Mouse (Mus musculus) midbrain, postnatal 0 days (tissue): ENCODE data around the gene 2310057J18Rik. TPM values are rescaled to one million over a fixed set of nuclear protein-coding genes. Genes with fewer than 3 reads are reported as not detected.
"Not testable (repeated sequence)": the region's sequence is repeated elsewhere in the genome, so short reads cannot be mapped to it uniquely, and the experiment has no call there.

Experiments used
- ATAC-seq: fragments of 200-750 bp; cut with Nextera tagmentation; 2 replicates; pipeline ENCODE4 v1.8.0; 2017; ENCODE audit warnings: moderate number of reproducible peaks, mild to moderate bottlenecking, moderate TSS enrichment, moderate library complexity; ENCODE audit not compliant: low FRiP score
- DNase-seq: peaks from one replicate; pipeline ENCODE4 v3.0.0-alpha.2; 2015; ENCODE audit warnings: low spot score
- H3K27ac ChIP-seq: fragments of 300-500 bp; sonication (generic); 2 replicates; pipeline ENCODE4 v1.5.1; 2014; ENCODE audit warnings: low read depth, mild to moderate bottlenecking, low read length, mixed read lengths
- H3K27me3 ChIP-seq: fragments of 300-500 bp; sonication (generic); 2 replicates; pipeline ENCODE4 v1.6.1; 2014; ENCODE audit warnings: low read length, control low read depth, mixed read lengths; ENCODE audit not compliant: insufficient read depth
- H3K36me3 ChIP-seq: fragments of 300-500 bp; sonication (generic); 2 replicates; pipeline ENCODE4 v1.6.1; 2014; ENCODE audit warnings: low read length, control low read depth, mixed read lengths; ENCODE audit not compliant: insufficient read depth
- H3K4me1 ChIP-seq: fragments of 300-500 bp; sonication (generic); 2 replicates; pipeline ENCODE4 v1.6.1; 2014; ENCODE audit warnings: mild to moderate bottlenecking, control low read depth, antibody characterized with exemption, low read length, mixed read lengths; ENCODE audit not compliant: insufficient read depth
- H3K4me2 ChIP-seq: fragments of 300-500 bp; sonication (generic); 2 replicates; pipeline ENCODE4 v1.6.1; 2014; ENCODE audit warnings: low read depth, mild to moderate bottlenecking, low read length, mixed read lengths; ENCODE audit not compliant: poor library complexity, severe bottlenecking
- H3K4me3 ChIP-seq: fragments of 300-500 bp; sonication (generic); 2 replicates; pipeline ENCODE4 v1.5.1; 2014; ENCODE audit warnings: low read depth, mild to moderate bottlenecking, low read length, moderate library complexity
- H3K9ac ChIP-seq: fragments of 300-500 bp; sonication (generic); replicated peaks from 2 replicates; pipeline ENCODE4 v1.6.1; 2014; ENCODE audit warnings: mild to moderate bottlenecking, low read length, moderate library complexity, mixed read lengths; ENCODE audit not compliant: poor library complexity, severe bottlenecking
- H3K9me3 ChIP-seq: fragments of 300-500 bp; sonication (generic); 2 replicates; pipeline ENCODE4 v1.6.1; 2016; ENCODE audit warnings: low read length, control low read depth
- CTCF ChIP-seq: IDR thresholded peaks from 2 replicates; pipeline ENCODE4 v1.5.1; 2016; ENCODE audit warnings: antibody characterized with exemption, mild to moderate bottlenecking
- WGBS: fragments of 180-500 bp; shearing (Covaris S2); extraction: QIAGEN DNeasy Blood & Tissue Kit; methylation state at CpG from one replicate; pipeline ENCODE4 v1.1.7; 2014; 5-methylcytosine and 5-hydroxymethylcytosine counted together
- polyA plus RNA-seq: library from polyadenylated mRNA; unstranded; fragments of >200 nt; fragmentation: Nextera tagmentation; extraction: Ambion mirVana; gene quantifications from 2 replicates; pipeline ENCODE4 v1.2.1, GENCODE M21; 2015
- total RNA-seq: library from RNA; depleted of rRNA; stranded (reverse); fragments of >200 nt; gene quantifications from 2 replicates; pipeline ENCODE4 v1.2.3, GENCODE M21; 2014; rRNA removed

2310057J18Rik gene
- total RNA-seq (not detected in 2 replicates), polyA plus RNA-seq (not detected in 2 replicates)

GRCm38 (mm10) chr10:28986203-28986602, at the start of gene 2310057J18Rik:
TSS of gene 2310057J18Rik (minus strand) at chr10:28986303.
- Histone ChIP-seq H3K4me2 (no peak within 1 kb of the TSS), H3K4me1 (no peaks in the 10 kb centered on the region), H3K27ac (no peak within 1 kb of the TSS), H3K9ac (no peak within 1 kb of the TSS), H3K27me3 (no peaks in the 10 kb centered on the region), H3K4me3 (no peak within 1 kb of the TSS), H3K9me3 (no peaks in the 10 kb centered on the region), H3K36me3 (no peaks in the 10 kb centered on the region)
- TF ChIP-seq CTCF: no peak
- no peak for ATAC-seq
- WGBS: 90% methylated on average over 3 of the region's 3 CpGs
- DNase-seq: no peak

- WGBS: 89% methylated on average over 9 of the region's 20 CpGs
- H3K27me3 ChIP-seq, H3K4me3 ChIP-seq, H3K4me1 ChIP-seq, H3K27ac ChIP-seq, ATAC-seq, H3K36me3 ChIP-seq, H3K9me3 ChIP-seq, DNase-seq, H3K9ac ChIP-seq, H3K4me2 ChIP-seq: not testable (repeated sequence)
These were observed 43.9 kb upstream of the 2310057J18Rik start for GRCm38 (mm10) chr10:29029960-29030359.

GRCm38 (mm10) chr10:29019496-29020270, 33.6 kb upstream of the 2310057J18Rik start:
- no peak for DNase-seq
- WGBS: 58% methylated on average over 7 of the region's 7 CpGs
- no peak for ATAC-seq
- TF ChIP-seq CTCF: no peak
- no peak overlapping the region for H3K4me2 ChIP-seq
- H3K27ac ChIP-seq: no peak overlapping the region
- H3K9ac ChIP-seq: no peak overlapping the region
- H3K4me1 ChIP-seq: no peaks in the 10 kb centered on the region
- H3K4me3 ChIP-seq: no peak overlapping the region
- H3K27me3 ChIP-seq: no peaks in the 10 kb centered on the region
- H3K36me3 ChIP-seq: no peaks in the 10 kb centered on the region
- no peaks in the 10 kb centered on the region for H3K9me3 ChIP-seq

- Histone ChIP-seq H3K4me2 (no peak overlapping the region), H3K4me3 (no peak overlapping the region), H3K36me3 (no peaks in the 10 kb centered on the region), H3K9ac (no peak overlapping the region), H3K9me3 (no peaks in the 10 kb centered on the region), H3K27ac (no peak overlapping the region), H3K27me3 (no peaks in the 10 kb centered on the region), H3K4me1 (no peaks in the 10 kb centered on the region)
- DNase-seq (no peak), ATAC-seq (no peak)
- TF ChIP-seq CTCF: no peak
These were observed 11.7 kb upstream of the 2310057J18Rik start for GRCm38 (mm10) chr10:28997776-28998175.

GRCm38 (mm10) chr10:28988990-28989389, 2.9 kb upstream of the 2310057J18Rik start:
- no peak for TF ChIP-seq CTCF
- Histone ChIP-seq H3K27me3 (no peaks in the 10 kb centered on the region), H3K27ac (no peak overlapping the region), H3K4me1 (no peaks in the 10 kb centered on the region), H3K9ac (no peak overlapping the region), H3K4me3 (no peak overlapping the region), H3K4me2 (no peak overlapping the region), H3K36me3 (no peaks in the 10 kb centered on the region), H3K9me3 (no peaks in the 10 kb centered on the region)
- WGBS: 76% methylated on average over 2 of the region's 2 CpGs
- no peak for DNase-seq
- ATAC-seq: no peak

GRCm38 (mm10) chr10:28968189-28968588, 17.9 kb downstream of the 2310057J18Rik start:
- Histone ChIP-seq H3K27ac (no peak overlapping the region), H3K9ac (no peak overlapping the region), H3K4me2 (no peak overlapping the region), H3K27me3 (no peaks in the 10 kb centered on the region), H3K4me1 (no peaks in the 10 kb centered on the region), H3K4me3 (no peak overlapping the region), H3K36me3 (no peaks in the 10 kb centered on the region), H3K9me3 (no peaks in the 10 kb centered on the region)
- no peak for TF ChIP-seq CTCF
- DNase-seq (no peak), ATAC-seq (no peak)
- WGBS: 87% methylated on average over 1 of the region's 1 CpGs
